Mouse (Mus musculus): ENCODE measurements around the gene Fahd2a. TPM values are rescaled to one million over a fixed set of nuclear protein-coding genes. Genes with fewer than 3 reads are reported as not detected.

Gene Fahd2a
- total and polyA plus RNA-seq, 3 experiments, result 6.8 to 8.2 TPM; not detected in 1

DNA sequence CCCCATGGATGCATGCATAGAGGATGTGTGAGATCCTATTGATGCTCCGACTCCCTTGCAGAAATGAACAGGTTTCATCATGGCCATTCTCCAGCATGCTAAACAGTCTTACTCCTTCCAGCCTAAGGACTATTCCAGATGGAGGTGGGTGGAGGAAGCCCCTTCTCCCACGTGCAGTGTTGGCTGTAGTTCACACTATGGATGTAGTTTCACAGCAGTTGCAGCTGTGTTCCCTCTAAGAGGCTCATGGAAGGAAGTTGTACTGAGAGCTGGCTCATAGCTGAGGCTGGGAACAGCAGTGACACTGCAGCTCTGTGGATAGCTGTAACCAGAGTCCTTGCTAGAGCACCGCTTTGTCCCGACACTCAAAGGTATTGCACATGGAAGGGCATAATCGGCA, 6.7 kb downstream of the Fahd2a start:
- TF ChIP-seq MYB (IDR thresholded peaks at IDR 0.05; ENCODE audit: low read depth, low read length) (no peak), POLR2AphosphoS5 (IDR thresholded peaks at IDR 0.05; ENCODE audit: borderline replicate concordance, low read depth, low read length) (no peak), ZC3H11A (IDR thresholded peaks at IDR 0.05; ENCODE audit: low read depth, low read length) (no peak), CHD1 (IDR thresholded peaks at IDR 0.05; ENCODE audit: low read depth, low read length) (no peak), CHD2 (IDR thresholded peaks at IDR 0.05; ENCODE audit: low read length) (no peak)
- H3K9ac ChIP-seq (ENCODE audit: control insufficient read depth, low read depth, low read length, poor library complexity, severe bottlenecking), result no peak overlapping the region
- H3K27me3 ChIP-seq (ENCODE audit: control insufficient read depth in 1 of 2, insufficient read depth in 2 of 2, low read length in 2 of 2), result no peaks in the 10 kb centered on the region
- no peaks in the 10 kb centered on the region; a peak in 1 of 4 replicates for H3K36me3 ChIP-seq (ENCODE audit: control insufficient read depth in 1 of 2, insufficient read depth in 2 of 2, low read length in 2 of 2)
- 0 out of 4 replicates have a peak, but pooled peaks cover 0 to under 1% of the 10 kb centered on the region in 2 experiments for H3K4me1 ChIP-seq (ENCODE audit: control insufficient read depth in 1 of 2, insufficient read depth in 2 of 2, low read length in 2 of 2)
- no peak overlapping the region for H3K4me3 ChIP-seq (ENCODE audit: control insufficient read depth in 1 of 2, insufficient read depth in 1 of 2, low read depth in 2 of 2, low read length in 2 of 2)
- DNase-seq (ENCODE audit: low read depth, low spot score), result no peak
- no peak overlapping the region for H3K27ac ChIP-seq (ENCODE audit: control insufficient read depth, low read depth, low read length)
- H3K79me2 ChIP-seq (ENCODE audit: control insufficient read depth, insufficient read depth, low read length, poor library complexity), result no peaks in the 10 kb centered on the region
- H3K9me3 ChIP-seq (replicated peaks; ENCODE audit: insufficient read depth, low read length), result no peaks in the 10 kb centered on the region

DNA sequence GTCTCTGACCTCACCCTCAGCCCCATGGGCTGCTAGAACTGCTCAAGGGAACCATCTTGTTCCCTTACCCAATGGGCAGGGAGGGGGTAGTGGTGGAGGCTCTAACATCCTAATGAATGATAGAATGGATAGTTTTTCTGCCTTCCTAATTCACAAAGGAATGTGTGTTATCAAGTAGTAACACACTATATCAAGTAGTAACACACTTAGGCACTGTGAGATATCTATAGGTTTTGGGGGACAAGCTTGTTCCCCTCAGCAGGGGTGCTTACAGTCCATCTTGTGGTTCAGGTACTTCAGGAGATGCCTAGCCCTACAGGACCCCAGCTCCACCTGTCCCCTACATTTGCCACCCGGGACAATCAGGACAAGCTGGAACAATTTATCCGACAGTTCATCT, 8.8 kb downstream of the Fahd2a start:
- Histone ChIP-seq H3K27ac (ENCODE audit: control insufficient read depth, low read depth, low read length) (no peak overlapping the region), H3K9me3 (replicated peaks; ENCODE audit: insufficient read depth, low read length) (no peaks in the 10 kb centered on the region), H3K4me3 (ENCODE audit: control insufficient read depth in 1 of 2, insufficient read depth in 1 of 2, low read depth in 2 of 2, low read length in 2 of 2) (no peak overlapping the region), H3K79me2 (ENCODE audit: control insufficient read depth, insufficient read depth, low read length, poor library complexity) (no peaks in the 10 kb centered on the region), H3K36me3 (ENCODE audit: control insufficient read depth in 1 of 2, insufficient read depth in 2 of 2, low read length in 2 of 2) (no peaks in the 10 kb centered on the region; a peak in 1 of 4 replicates), H3K9ac (ENCODE audit: control insufficient read depth, low read depth, low read length, poor library complexity, severe bottlenecking) (no peak overlapping the region), H3K27me3 (ENCODE audit: control insufficient read depth in 1 of 2, insufficient read depth in 2 of 2, low read length in 2 of 2) (no peaks in the 10 kb centered on the region), H3K4me1 (ENCODE audit: control insufficient read depth in 1 of 2, insufficient read depth in 2 of 2, low read length in 2 of 2) (no peaks in the 10 kb centered on the region)
- DNase-seq (ENCODE audit: low read depth, low spot score), result no peak
- TF ChIP-seq POLR2AphosphoS2 (IDR thresholded peaks at IDR 0.05; ENCODE audit: low read length) (no peak), POLR2AphosphoS5 (IDR thresholded peaks at IDR 0.05; ENCODE audit: borderline replicate concordance, low read depth, low read length) (no peak), MAFK (IDR thresholded peaks at IDR 0.05; ENCODE audit: borderline replicate concordance, low read depth, low read length) (no peak), SIN3A (IDR thresholded peaks at IDR 0.05; ENCODE audit: low read length) (no peak), GATA1 (IDR thresholded peaks at IDR 0.05; ENCODE audit: low read depth, low read length) (no peak), ETS1 (IDR thresholded peaks at IDR 0.05; ENCODE audit: low read depth, low read length) (no peak), ZMIZ1 (IDR thresholded peaks at IDR 0.05; ENCODE audit: low read depth, low read length) (no peak), E2F4 (IDR thresholded peaks at IDR 0.05; ENCODE audit: borderline replicate concordance, low read depth, low read length) (no peak), NELFE (IDR thresholded peaks at IDR 0.05; ENCODE audit: low read depth, low read length) (no peak), POLR2A (IDR thresholded peaks at IDR 0.05; ENCODE audit: control insufficient read depth in 1 of 2, insufficient read depth in 1 of 2, low read depth in 1 of 2, low read length in 2 of 2, poor library complexity in 1 of 2) (no peak), ZC3H11A (IDR thresholded peaks at IDR 0.05; ENCODE audit: low read depth, low read length) (no peak), KAT2A (conservative IDR thresholded peaks at IDR 0.05; ENCODE audit: low read depth, low read length) (no peak), CHD1 (IDR thresholded peaks at IDR 0.05; ENCODE audit: low read depth, low read length) (no peak), EP300 (IDR thresholded peaks at IDR 0.05; ENCODE audit: low read depth in 1 of 2, low read length in 2 of 2) (no peak), MAX (IDR thresholded peaks at IDR 0.05; ENCODE audit: low read length) (no peak), MYB (IDR thresholded peaks at IDR 0.05; ENCODE audit: low read depth, low read length) (no peak), HCFC1 (IDR thresholded peaks at IDR 0.05; ENCODE audit: low read depth, low read length) (no peak)

Measured in MEL (cell line).